Mouse (Mus musculus) cerebellum, adult 2 months (tissue): Measurements from ENCODE around the gene Mospd3. TPM values are rescaled to one million over a fixed set of nuclear protein-coding genes. Genes with fewer than 3 reads are reported as not detected.
A peak's percentile ranks its signal among the peaks of the same experiment; 100 is the strongest.

Experiments used
- DNase-seq, 2 experiments: peaks; one replicate each; pipeline ENCODE4 v3.0.0; 2021
- H3K27ac ChIP-seq: fragments of 200-500 bp; 2 replicates; pipeline ENCODE4 v1.5.1; 2012; ENCODE audit warnings: low read length, control low read depth, inconsistent platforms; ENCODE audit not compliant: insufficient read depth
- H3K27me3 ChIP-seq: fragments of 200-500 bp; 2 replicates; pipeline ENCODE4 v1.6.1; 2012; ENCODE audit warnings: inconsistent platforms, mild to moderate bottlenecking, low read length, moderate library complexity; ENCODE audit not compliant: control insufficient read depth, insufficient read depth
- H3K4me1 ChIP-seq: fragments of 200-500 bp; 2 replicates; pipeline ENCODE4 v1.6.1; 2011; ENCODE audit warnings: low read length; ENCODE audit not compliant: control insufficient read depth, insufficient read depth
- H3K4me3 ChIP-seq: fragments of 200-500 bp; replicated peaks from 2 replicates; pipeline ENCODE3; 2011; ENCODE audit warnings: mild to moderate bottlenecking, low read depth, low read length, control low read depth; ENCODE audit not compliant: insufficient read depth
- CTCF ChIP-seq: fragments of 200-500 bp; IDR thresholded peaks from 2 replicates; pipeline ENCODE4 v1.5.1; 2011; ENCODE audit warnings: low read depth, mild to moderate bottlenecking, control low read depth, low read length, moderate library complexity, borderline replicate concordance; ENCODE audit not compliant: insufficient read depth
- POLR2A ChIP-seq: fragments of 200-500 bp; IDR thresholded peaks from 2 replicates; pipeline ENCODE4 v1.6.1; 2011; ENCODE audit warnings: low read length, control low read depth, borderline replicate concordance; ENCODE audit not compliant: insufficient read depth
- WGBS: fragments of 180-500 bp; shearing (Covaris S2); methylation state at CpG from one replicate; pipeline ENCODE4 v1.1.7; 2018; 5-methylcytosine and 5-hydroxymethylcytosine counted together
- polyA plus RNA-seq: library from polyadenylated mRNA; depleted of rRNA; stranded (reverse); fragments of >200 nt; gene quantifications from 2 replicates; pipeline ENCODE4 v1.2.3, GENCODE M21; 2012

Mospd3 gene
- polyA plus RNA-seq, 1 experiment: 56.0 TPM

- no peak overlapping the region for H3K27ac ChIP-seq
- H3K27me3 ChIP-seq: no peaks in the 10 kb centered on the region; the same call in 1 of the 2 replicates
- H3K4me3 ChIP-seq: no peak overlapping the region
- no peaks in the 10 kb centered on the region for H3K4me1 ChIP-seq
- no peak for DNase-seq
- WGBS: 60% methylated on average over 4 of the region's 4 CpGs
- TF ChIP-seq CTCF: no peak
- no peak for TF ChIP-seq POLR2A
These were observed 42.0 kb upstream of the Mospd3 start for GRCm38 (mm10) chr5:137642886-137643285.

- WGBS: 84% methylated on average over 19 of the region's 19 CpGs
- H3K27me3 ChIP-seq: no peaks in the 10 kb centered on the region; the same call in 1 of the 2 replicates
- H3K4me3 ChIP-seq: no peak within 1 kb of the TSS
- H3K4me1 ChIP-seq: no peaks in the 10 kb centered on the region
- H3K27ac ChIP-seq: no peak within 1 kb of the TSS
- TF ChIP-seq POLR2A (no peak), CTCF (peak; percentile 13; the same call in 1 of the 2 replicates)
- no peak for DNase-seq
These were observed 40.2 kb upstream of the Mospd3 start, which contains the start of gene Sap25 for GRCm38 (mm10) chr5:137641054-137641453. Gene Sap25 (plus strand): TSS chr5:137641334.

GRCm38 (mm10) chr5:137639472-137639871 lies 38.6 kb upstream of the Mospd3 start:
- no peak overlapping the region for H3K27ac ChIP-seq
- DNase-seq: no peak
- TF ChIP-seq CTCF (no peak), POLR2A (no peak)
- no peaks in the 10 kb centered on the region; the same call in 1 of the 2 replicates for H3K27me3 ChIP-seq
- no peaks in the 10 kb centered on the region for H3K4me1 ChIP-seq
- 72% methylated on average over 7 of the region's 7 CpGs for WGBS
- no peak overlapping the region for H3K4me3 ChIP-seq

- Histone ChIP-seq H3K4me1 (peaks cover 18% of the 10 kb centered on the region), H3K27me3 (no peaks in the 10 kb centered on the region), H3K4me3 (no peak overlapping the region), H3K27ac (no peak overlapping the region)
- 43% methylated on average over 12 of the region's 12 CpGs for WGBS
- no peak for DNase-seq
- TF ChIP-seq POLR2A (no peak), CTCF (no peak)
These were observed 32.7 kb upstream of the Mospd3 start for GRCm38 (mm10) chr5:137633397-137634084.

GRCm38 (mm10) chr5:137631591-137631990 lies 30.7 kb upstream of the Mospd3 start:
- H3K27ac ChIP-seq: no peak overlapping the region
- TF ChIP-seq CTCF (no peak), POLR2A (no peak)
- WGBS: 58% methylated on average over 4 of the region's 4 CpGs
- no peak overlapping the region for H3K4me3 ChIP-seq
- H3K4me1 ChIP-seq: peaks cover 18% of the 10 kb centered on the region
- no peaks in the 10 kb centered on the region for H3K27me3 ChIP-seq
- no peak for DNase-seq

- no peak overlapping the region for H3K4me3 ChIP-seq
These were observed 30.3 kb upstream of the Mospd3 start for GRCm38 (mm10) chr5:137631171-137631570.

GRCm38 (mm10) chr5:137630602-137631001 lies 29.7 kb upstream of the Mospd3 start:
- no peak for TF ChIP-seq CTCF
- no peak for TF ChIP-seq POLR2A

More at GRCm38 (mm10) chr5:137631171-137631570, 30.3 kb upstream of the Mospd3 start:
- no peak for DNase-seq
- no peak overlapping the region for H3K27ac ChIP-seq
- peaks cover 18% of the 10 kb centered on the region for H3K4me1 ChIP-seq
- 46% methylated on average over 9 of the region's 9 CpGs for WGBS
- no peak for TF ChIP-seq POLR2A
- TF ChIP-seq CTCF: no peak
- H3K27me3 ChIP-seq: no peaks in the 10 kb centered on the region

More at GRCm38 (mm10) chr5:137630602-137631001, 29.7 kb upstream of the Mospd3 start:
- 39% methylated on average over 3 of the region's 3 CpGs for WGBS
- Histone ChIP-seq H3K27ac (no peak overlapping the region), H3K4me3 (no peak overlapping the region), H3K4me1 (peaks cover 18% of the 10 kb centered on the region), H3K27me3 (no peaks in the 10 kb centered on the region)
- DNase-seq: no peak
